Mouse (Mus musculus) kidney, adult 10 weeks (tissue): ENCODE results near the gene Olfr1310. TPM values are rescaled to one million over a fixed set of nuclear protein-coding genes. Genes with fewer than 3 reads are reported as not detected.

ENCODE experiments used
- polyA plus RNA-seq: library from polyadenylated mRNA; stranded (reverse); fragments of 350-450 nt; fragmentation: Illumina TruSeq; extraction: RNeasy Lipid Tissue Mini Kit (QIAGEN cat#74804); gene quantifications from one replicate; pipeline ENCODE4 v1.2.3, GENCODE M21; 2014; ENCODE audit warnings: low read depth, low replicate concordance

Olfr1310 gene
- not detected for polyA plus RNA-seq

GRCm38 (mm10) chr2:112012608-112013007 is at the start of gene Olfr1310:
TSS of gene Olfr1310 (minus strand) at chr2:112012708.

DNA sequence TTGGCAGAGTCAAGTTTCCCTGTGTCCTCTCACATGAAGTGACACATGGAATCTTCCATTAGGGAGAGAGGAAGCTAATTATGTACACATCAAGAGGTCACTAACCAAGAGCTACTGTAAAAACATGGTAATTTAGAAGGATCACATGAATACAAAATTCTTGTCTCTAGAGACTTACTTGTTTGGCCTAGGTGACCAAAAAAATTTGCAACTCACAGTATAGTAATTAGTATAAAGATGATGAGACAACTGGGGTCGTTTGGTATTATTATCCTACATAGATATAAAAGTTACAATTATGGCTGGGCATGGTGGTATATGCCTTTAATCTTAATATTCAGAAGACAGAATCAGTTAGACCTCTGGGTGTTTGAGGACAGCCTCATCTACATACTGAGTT is 37.6 kb upstream of the Olfr1310 start, which contains the start of gene Olfr1312:
Gene Olfr1312 (minus strand): TSS at position 101 of the 400 bp plus-strand sequence.

DNA sequence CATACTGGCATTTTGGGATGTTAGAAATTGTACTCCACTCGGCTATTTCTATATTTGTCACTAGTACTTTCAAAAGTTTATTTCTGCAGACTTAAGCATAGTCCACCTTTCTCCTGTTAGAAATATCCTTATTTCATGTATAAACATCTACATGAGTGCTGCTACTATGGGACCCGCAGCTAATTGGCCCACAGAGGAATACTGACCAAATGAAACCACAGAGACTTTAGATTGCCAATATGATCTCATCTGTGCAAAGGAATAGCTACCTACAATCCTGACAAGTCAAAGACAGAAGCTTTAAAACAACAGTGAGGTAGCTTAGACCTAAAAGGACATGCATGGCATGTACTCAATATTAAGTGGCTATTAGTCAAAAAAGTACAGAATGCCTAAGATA is 11.8 kb upstream of the Olfr1310 start, which contains the start of gene Olfr1311:
Gene Olfr1311 (minus strand): TSS at position 101 of the 400 bp plus-strand sequence.

DNA sequence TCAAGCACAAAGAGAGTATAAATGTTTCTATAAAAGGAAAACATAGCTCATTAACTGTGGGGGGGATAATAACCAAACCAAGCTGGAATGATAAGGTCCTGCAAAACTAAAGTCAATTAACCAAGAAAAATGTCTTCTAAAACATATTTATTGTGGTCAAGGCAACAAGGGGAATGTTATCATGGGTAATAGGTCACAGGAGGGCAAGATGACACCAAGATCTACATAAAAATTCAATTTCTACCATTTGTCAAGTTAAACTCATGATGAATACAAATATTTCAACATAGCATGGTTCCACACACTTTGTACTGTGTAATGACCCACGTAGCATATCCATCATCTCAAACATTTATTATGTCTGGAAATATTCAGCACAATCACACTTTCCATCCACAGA is 22.3 kb downstream of the Olfr1310 start, which contains the start of gene Olfr1309:
Gene Olfr1309 (minus strand): TSS at position 101 of the 400 bp plus-strand sequence.

GRCm38 (mm10) chr2:111964844-111965243 is 47.7 kb downstream of the Olfr1310 start, which contains the start of gene Olfr1308:
TSS of gene Olfr1308 (minus strand) at chr2:111964944.

Other genes with a start within 250 kb of the Olfr1310 start
- gene Olfr1302, start 235.3 kb downstream of the Olfr1310 start, polyA plus RNA-seq, result not detected
- not detected for gene Olfr1303, start 192.4 kb downstream of the Olfr1310 start, polyA plus RNA-seq
- not detected for gene Olfr1305, start 135.6 kb downstream of the Olfr1310 start, polyA plus RNA-seq
- not detected for gene Olfr1306, start 96.4 kb downstream of the Olfr1310 start, polyA plus RNA-seq
- gene Olfr1307, start 63.3 kb downstream of the Olfr1310 start, polyA plus RNA-seq, result not detected
- not detected for gene Olfr1308, start 47.8 kb downstream of the Olfr1310 start, polyA plus RNA-seq
- gene Olfr1309, start 22.4 kb downstream of the Olfr1310 start, polyA plus RNA-seq, result not detected
- gene Olfr1311, start 11.7 kb upstream of the Olfr1310 start, polyA plus RNA-seq, result not detected
- not detected for gene Olfr1312, start 37.5 kb upstream of the Olfr1310 start, polyA plus RNA-seq
- gene Olfr1313, start 65.1 kb upstream of the Olfr1310 start, polyA plus RNA-seq, result not detected
- gene Olfr1314, start 84.1 kb upstream of the Olfr1310 start, polyA plus RNA-seq, result not detected
- not detected for gene Olfr1315-ps1, start 102.7 kb upstream of the Olfr1310 start, polyA plus RNA-seq
- not detected for gene Olfr1316, start 122.3 kb upstream of the Olfr1310 start, polyA plus RNA-seq
- gene Olfr1317, start 127.6 kb upstream of the Olfr1310 start, polyA plus RNA-seq, result not detected
- not detected for gene Olfr1318, start 141.5 kb upstream of the Olfr1310 start, polyA plus RNA-seq
- not detected for gene Lpcat4, start 226.8 kb upstream of the Olfr1310 start, polyA plus RNA-seq
- not detected for gene Nutm1, start 246.6 kb upstream of the Olfr1310 start, polyA plus RNA-seq
- gene Nop10, start 249.2 kb upstream of the Olfr1310 start, polyA plus RNA-seq, result 48.2 TPM